Mouse (Mus musculus): ENCODE measurements around the gene Kazn.

Gene Kazn

GRCm38 (mm10) chr4:142242750-142243383 is 3.7 kb upstream of the Kazn start:
- in situ Hi-C loops (cut with MseI, MboI), result no loop called here

DNA sequence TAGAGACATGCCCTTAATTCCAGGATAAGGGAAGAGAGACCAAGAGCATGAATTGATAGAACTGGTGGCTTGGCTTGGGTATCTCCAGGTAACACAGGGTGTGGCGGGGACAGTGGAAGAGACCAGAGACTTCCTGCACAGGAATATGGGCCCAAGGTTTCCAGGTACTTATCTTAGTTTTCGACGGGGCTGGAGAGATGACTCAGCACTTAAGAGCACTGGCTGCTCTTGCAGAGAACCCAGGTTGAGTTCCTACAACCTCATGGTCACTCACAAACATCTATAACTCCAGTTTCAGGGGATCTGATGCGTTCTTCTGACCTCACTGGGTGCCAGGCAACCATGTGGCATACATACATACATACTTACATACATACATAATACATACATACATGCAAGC is 3.0 kb upstream of the Kazn start:
- in situ Hi-C loops (cut with MseI, MboI), result no loop called here

GRCm38 (mm10) chr4:142240874-142241273 is 1.7 kb upstream of the Kazn start:
- in situ Hi-C loops (cut with MseI, MboI), result no loop called here

DNA sequence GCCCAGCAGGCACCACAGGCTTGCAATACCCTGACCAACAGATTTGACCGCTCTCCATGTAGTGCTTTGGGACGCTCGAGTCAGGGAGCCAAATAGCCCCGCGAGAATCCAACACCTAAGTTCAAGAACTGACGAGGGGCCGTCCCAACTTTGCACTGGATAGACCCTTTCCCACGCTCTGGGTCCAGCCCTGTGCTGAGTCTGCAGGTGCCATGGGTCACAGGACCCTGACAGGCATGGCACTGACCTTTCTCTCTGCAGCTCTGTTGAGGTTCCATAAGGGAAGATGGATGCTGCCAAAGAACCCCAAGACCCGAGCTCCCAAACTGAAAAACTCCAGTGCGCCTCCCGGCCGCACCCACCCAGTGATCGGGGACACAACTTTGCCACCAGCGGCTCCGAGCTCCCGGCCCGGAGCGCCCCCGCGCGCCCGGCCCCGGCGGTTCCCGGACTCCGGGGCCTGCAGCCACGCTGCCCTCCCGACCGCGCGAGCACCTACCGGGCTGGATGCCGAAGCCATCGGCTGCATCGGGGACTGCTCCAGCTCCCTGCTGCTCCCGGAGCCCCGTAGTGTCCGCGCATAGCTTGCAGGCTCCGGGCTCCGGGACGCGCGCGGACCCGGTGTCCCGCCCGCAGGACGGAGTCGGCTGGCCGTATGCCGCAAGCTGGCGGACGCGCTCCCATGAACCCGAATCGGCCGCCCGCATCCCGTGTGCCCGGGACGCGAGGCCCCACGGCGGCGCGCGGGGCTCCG is 538 bp downstream of the Kazn start:
- in situ Hi-C loops (cut with MseI, MboI), result loop anchor here in 1 of 2 experiments (5.0 kb wide), 1 partner anchor 81 kb away; no protein-coding TSS in a partner anchor

DNA sequence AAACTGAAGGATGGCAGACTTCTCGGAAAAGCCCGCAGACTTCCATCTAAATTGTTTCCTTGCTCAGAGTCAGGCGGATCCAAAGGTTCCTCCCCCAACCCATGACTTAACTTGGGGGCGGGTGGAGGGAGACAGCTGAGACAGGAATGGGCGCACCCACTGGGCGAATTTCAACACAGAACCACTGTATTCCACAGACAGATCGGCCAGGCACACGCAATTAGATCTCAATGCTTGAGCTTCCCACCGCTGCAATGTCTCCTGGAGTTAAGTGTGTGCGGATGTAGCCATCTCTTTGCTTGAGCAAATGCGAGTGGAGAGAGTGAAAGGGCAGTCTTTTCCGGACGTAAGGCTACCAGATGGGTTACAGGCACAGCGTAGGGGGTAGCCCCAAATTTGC is 1.2 kb downstream of the Kazn start:
- in situ Hi-C loops (cut with MseI, MboI), result loop anchor here in 1 of 2 experiments (5.0 kb wide), 1 partner anchor 81 kb away; no protein-coding TSS in a partner anchor

GRCm38 (mm10) chr4:142236681-142237080 is 2.5 kb downstream of the Kazn start:
- in situ Hi-C loops (cut with MseI, MboI), result loop anchor here in 1 of 2 experiments (5.0 kb wide), 1 partner anchor 79 kb away; no protein-coding TSS in a partner anchor

DNA sequence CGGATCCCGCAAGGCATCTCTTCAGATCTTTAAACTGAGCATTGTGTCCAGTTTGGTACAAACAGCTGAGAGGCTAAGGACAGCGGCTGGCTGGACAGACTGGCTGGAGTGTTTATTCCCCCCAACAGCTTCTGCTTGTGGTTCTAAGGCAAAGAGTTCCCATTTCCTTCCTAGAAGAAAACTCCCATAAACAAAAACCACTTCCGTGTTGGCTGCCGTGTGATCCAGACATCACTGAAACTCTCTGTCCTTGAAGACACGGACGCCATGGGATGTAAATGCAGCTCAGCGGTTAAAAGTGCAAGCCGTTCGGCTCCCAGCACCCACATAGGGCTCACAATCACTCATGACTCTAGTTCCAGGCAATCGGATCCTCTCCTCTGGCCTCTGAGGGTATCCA is 3.8 kb downstream of the Kazn start:
- in situ Hi-C loops (cut with MseI, MboI), result loop anchor here in 1 of 2 experiments (5.0 kb wide), 1 partner anchor 78 kb away; no protein-coding TSS in a partner anchor

DNA sequence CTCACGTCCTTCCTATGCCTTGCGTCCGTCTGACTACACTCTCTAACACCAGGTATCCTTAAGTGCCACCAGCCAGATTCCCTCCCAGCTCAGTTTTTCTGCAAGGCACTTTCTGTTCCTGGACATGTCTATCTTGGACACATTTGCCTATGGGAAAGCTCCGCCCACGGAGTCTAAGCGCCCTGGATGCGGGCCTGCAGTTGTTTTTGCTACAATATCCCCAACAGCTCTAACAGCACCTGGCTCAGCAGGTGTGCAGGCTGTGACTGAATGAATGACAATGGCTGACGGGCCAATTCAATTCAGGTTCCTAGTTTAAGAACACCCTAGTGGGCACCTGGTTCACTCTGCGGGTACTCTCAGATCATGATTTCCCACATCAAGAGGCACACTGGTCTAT is 4.4 kb downstream of the Kazn start:
- in situ Hi-C loops (cut with MseI, MboI), result loop anchor here in 1 of 2 experiments (5.0 kb wide), 1 partner anchor 78 kb away; no protein-coding TSS in a partner anchor

GRCm38 (mm10) chr4:142228821-142229575 is 10.2 kb downstream of the Kazn start:
- in situ Hi-C loops (cut with MseI, MboI), result no loop called here

DNA sequence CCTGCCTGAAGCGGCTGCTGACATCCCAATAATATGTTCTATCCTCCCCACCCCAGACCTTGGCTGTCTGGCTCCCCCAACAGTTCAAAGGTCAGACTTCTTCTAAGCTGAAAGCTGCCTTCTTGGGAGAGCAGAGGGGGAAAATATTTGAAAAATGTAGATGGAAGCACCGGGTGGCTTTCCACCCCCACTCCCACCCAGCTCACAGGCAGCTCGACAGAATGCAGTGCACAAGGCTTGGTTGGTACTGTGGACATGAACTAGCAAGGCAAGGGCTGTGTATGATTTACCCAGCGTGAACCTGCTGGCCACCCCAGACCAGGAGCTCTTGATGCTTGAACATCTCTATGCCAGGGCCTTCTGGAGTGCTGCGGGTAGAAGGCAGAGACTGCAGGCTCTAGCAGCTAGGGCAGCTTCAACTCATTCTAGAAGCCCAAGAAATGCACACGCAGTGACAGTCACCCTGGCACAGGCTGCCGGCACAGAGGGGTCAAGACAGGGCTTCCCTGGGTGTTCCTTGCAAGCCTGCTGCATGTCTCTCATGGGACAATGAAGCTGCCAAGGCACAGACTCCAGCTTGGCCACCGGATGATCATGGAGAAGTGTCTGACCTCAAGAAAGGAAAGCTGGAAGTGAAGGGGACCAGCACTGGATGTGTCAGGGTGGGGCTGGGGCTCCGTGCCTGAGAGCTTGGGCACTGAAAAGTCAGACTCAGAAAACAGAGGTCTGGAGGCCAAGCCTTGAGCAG is 15.1 kb downstream of the Kazn start:
- in situ Hi-C loops (cut with MseI, MboI), result no loop called here

DNA sequence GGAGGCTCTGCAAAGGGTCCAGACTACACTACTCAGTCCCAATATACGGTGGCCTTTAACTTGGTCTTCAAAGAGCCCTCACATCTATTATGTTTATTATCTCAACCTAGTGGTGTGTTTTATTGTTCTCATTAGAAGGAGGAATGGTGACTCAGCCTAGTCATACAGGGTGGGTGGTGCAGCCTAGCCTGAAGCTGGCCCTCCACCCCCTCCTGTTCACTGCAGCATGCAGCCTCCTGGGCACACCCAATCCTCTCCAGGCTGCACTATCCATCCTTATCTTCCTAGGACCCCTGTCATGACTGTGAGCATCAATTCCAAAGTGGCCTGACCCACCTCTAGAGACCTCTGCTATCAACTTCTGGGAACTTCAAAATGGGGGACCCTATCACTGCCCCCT is 16.8 kb downstream of the Kazn start:
- in situ Hi-C loops (cut with MseI, MboI), result no loop called here

GRCm38 (mm10) chr4:142221757-142222072 is 17.5 kb downstream of the Kazn start:
- in situ Hi-C loops (cut with MseI, MboI), result no loop called here

GRCm38 (mm10) chr4:142221025-142221756 is 18.0 kb downstream of the Kazn start:
- in situ Hi-C loops (cut with MseI, MboI), result no loop called here

DNA sequence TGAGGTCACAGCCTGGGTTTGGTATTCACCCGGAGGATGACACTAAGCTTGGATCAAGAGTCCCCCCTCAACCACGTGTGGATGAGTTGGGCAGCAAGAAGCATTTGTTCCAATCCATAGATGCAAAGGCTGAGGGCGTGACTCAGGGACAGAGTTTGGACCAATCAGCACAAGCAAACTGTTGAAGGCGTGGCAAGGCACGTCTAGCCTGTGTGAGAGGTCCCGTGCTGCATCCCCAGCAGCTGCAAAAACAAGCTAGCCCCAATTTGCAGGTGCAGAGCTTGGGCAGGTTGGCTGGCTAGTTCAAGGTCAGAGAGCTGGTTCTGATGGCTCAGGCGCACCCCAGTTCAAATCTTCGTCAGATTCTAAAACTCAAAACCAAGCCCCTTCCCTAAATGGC is 20.2 kb downstream of the Kazn start:
- in situ Hi-C loops (cut with MseI, MboI), result no loop called here

DNA sequence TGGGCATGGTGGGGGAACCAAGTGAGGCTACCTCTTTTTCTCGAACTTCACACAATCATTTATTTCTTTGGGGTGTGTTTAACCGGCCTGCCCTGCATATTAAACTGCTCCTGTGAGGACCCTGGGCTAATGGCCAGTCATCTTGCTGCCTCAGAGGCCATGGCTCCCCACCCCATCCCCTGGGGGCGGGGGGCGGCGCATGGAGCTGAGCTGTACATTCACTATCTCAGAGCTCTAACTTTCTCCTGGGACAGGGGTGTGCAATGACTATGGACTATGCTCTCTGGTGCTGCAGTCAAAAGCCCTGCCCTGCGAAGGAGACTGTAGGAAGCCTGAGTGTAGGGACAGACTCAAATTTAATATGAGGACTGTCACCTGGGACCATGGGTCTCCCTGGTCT is 22.2 kb downstream of the Kazn start:
- in situ Hi-C loops (cut with MseI, MboI), result no loop called here

- in situ Hi-C loops (cut with MseI, MboI), result no loop called here
Measured at GRCm38 (mm10) chr4:142215760-142216159, 23.4 kb downstream of the Kazn start.

- in situ Hi-C loops (cut with MseI, MboI), result no loop called here
Measured at GRCm38 (mm10) chr4:142214532-142214931, 24.7 kb downstream of the Kazn start.

DNA sequence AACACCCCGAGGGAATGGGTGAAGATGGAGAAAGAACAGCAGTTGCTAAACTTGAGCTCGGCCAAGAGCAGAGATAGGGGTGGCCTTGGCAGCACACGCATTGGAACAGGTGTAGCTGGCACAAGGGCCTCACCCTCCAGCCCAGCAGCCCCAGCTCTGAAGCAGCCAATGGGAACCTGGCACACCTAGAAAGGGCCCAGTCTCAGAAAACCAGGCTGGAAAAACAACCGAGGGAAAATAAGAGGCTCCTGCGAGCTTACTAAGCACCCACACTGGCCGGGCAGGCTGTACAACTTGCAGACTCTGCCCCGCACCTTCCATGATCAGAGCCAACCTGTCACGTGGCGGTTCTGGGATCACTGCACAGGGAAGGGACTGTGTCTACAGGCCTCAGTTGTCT is 26.8 kb downstream of the Kazn start:
- in situ Hi-C loops (cut with MseI, MboI), result no loop called here

DNA sequence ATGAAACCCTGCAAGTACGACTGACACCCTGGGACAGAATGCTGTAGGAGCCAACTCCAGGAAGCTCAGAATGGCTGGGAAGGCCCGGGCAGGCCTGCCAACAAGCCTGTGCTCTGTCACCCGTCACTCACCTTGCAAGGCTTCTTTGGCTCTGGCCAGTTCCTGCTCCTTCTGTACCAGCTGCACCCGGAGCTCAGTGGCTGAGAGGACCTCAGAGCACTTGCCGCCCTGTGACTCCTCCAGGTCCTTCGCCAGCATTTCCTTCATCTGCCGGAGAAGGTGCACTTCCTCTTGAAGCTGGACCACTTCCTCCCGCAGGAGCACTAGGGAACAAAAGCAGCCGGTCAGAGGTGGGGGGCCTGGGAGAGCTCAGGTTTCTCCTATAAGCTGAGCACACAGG is 29.3 kb downstream of the Kazn start:
- in situ Hi-C loops (cut with MseI, MboI), result no loop called here

DNA sequence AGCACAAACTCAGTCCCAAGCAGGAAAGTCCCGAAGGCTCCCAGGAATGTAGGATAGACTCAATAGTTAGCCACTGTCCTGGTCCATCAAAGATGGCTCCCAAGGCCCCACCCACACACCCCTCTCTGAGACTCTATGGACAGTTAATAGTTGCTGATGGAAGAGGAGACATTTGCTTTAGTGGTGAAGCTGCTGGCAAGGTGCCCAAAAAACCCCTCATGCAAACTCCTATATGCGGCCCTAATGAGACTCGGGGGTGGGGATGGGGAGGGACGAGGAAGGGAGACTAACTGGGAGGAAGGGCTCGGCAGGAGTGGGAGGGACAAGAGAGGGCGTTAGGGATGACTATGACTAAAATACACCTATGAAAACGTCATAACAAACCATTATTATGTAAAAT is 29.7 kb downstream of the Kazn start:
- in situ Hi-C loops (cut with MseI, MboI), result no loop called here

GRCm38 (mm10) chr4:142205693-142206092 is 33.5 kb downstream of the Kazn start:
- in situ Hi-C loops (cut with MseI, MboI), result no loop called here

Measured in mouse trophoblast stem cell (cell line).